Mouse (Mus musculus) urinary bladder, adult 2 months (tissue): ENCODE results near the gene Gpr155. TPM values are rescaled to one million over a fixed set of nuclear protein-coding genes. Genes with fewer than 3 reads are reported as not detected.

Experiments
- DNase-seq: peaks from one replicate; pipeline ENCODE4 v3.0.0; 2022; ENCODE audit warnings: low spot score
- polyA plus RNA-seq: library from polyadenylated mRNA; depleted of rRNA; stranded (reverse); fragments of >200 nt; gene quantifications from 2 replicates; pipeline ENCODE4 v1.2.3, GENCODE M21; 2012; rRNA removed

The Gpr155 gene
- polyA plus RNA-seq, 1 experiment = 3.9 TPM

- no peak for DNase-seq
These were observed 67.2 kb downstream of the Gpr155 start for GRCm38 (mm10) chr2:73319218-73319617.

GRCm38 (mm10) chr2:73317426-73317825 is 68.9 kb downstream of the Gpr155 start:
- no peak for DNase-seq

GRCm38 (mm10) chr2:73314311-73314710 is 72.1 kb downstream of the Gpr155 start:
- no peak for DNase-seq

GRCm38 (mm10) chr2:73313117-73313501 is 73.3 kb downstream of the Gpr155 start:
- DNase-seq = peak; percentile 31

- DNase-seq = peak; percentile 81
These were observed 73.9 kb downstream of the Gpr155 start, which contains the start of the genes Scrn3 and Cir1 for GRCm38 (mm10) chr2:73312152-73313116. Scrn3 (plus strand) TSS chr2:73312601. Cir1 (minus strand) TSS chr2:73312701.

GRCm38 (mm10) chr2:73306006-73306405 is 80.4 kb downstream of the Gpr155 start:
- DNase-seq = no peak

GRCm38 (mm10) chr2:73304506-73304905 is 81.9 kb downstream of the Gpr155 start:
- no peak for DNase-seq

GRCm38 (mm10) chr2:73302722-73303121 is 83.7 kb downstream of the Gpr155 start:
- DNase-seq = no peak

- DNase-seq = no peak
These were observed 84.4 kb downstream of the Gpr155 start for GRCm38 (mm10) chr2:73301979-73302378.

GRCm38 (mm10) chr2:73298841-73299240 is 87.5 kb downstream of the Gpr155 start:
- no peak for DNase-seq

- DNase-seq = no peak
These were observed 88.2 kb downstream of the Gpr155 start for GRCm38 (mm10) chr2:73298154-73298553.

GRCm38 (mm10) chr2:73295023-73295422 is 91.3 kb downstream of the Gpr155 start:
- DNase-seq = no peak

Other genes starting within 250 kb of the Gpr155 start
- gene Ola1, start 167.6 kb downstream of the Gpr155 start, polyA plus RNA-seq = 36.2 and 37.9 TPM in 2 replicates
- not detected in 2 replicates for gene Sp9, start 114.6 kb downstream of the Gpr155 start, polyA plus RNA-seq
- 19.1 and 26.2 TPM in 2 replicates for gene Scrn3, start 74.0 kb downstream of the Gpr155 start, polyA plus RNA-seq
- gene Cir1, start 73.9 kb downstream of the Gpr155 start, polyA plus RNA-seq = 21.7 and 23.4 TPM in 2 replicates
- gene Wipf1, start 143.2 kb upstream of the Gpr155 start, polyA plus RNA-seq = 10.2 and 17.4 TPM in 2 replicates
- 0.01 TPM in 1 of 2 replicates, not detected in the other for gene Chrna1, start 193.8 kb upstream of the Gpr155 start, polyA plus RNA-seq